Mouse (Mus musculus): ENCODE data around the gene Vmn1r86.
"Not testable (repeated sequence)": the region's sequence is repeated elsewhere in the genome, so short reads cannot be mapped to it uniquely, and the experiment has no call there.

Vmn1r86 gene

GRCm38 (mm10) chr7:13119817-13120216 lies at the start of gene Vmn1r86:
TSS of gene Vmn1r86 (minus strand) at chr7:13119917.
- no peak for DNase-seq

GRCm38 (mm10) chr7:13159268-13159667 lies 39.6 kb upstream of the Vmn1r86 start, which contains the start of gene Vmn1r88:
TSS of gene Vmn1r88 (plus strand) at chr7:13159568.
- no peak for DNase-seq

- no peak for DNase-seq
These were observed 20.3 kb upstream of the Vmn1r86 start, which contains the start of gene Vmn1r87 for GRCm38 (mm10) chr7:13140057-13140456. TSS of gene Vmn1r87 (minus strand) at chr7:13140157.

- DNase-seq, result no peak
These were observed 17.6 kb upstream of the Vmn1r86 start for GRCm38 (mm10) chr7:13137340-13137739.

- DNase-seq, result no peak
These were observed 12.1 kb upstream of the Vmn1r86 start for GRCm38 (mm10) chr7:13131856-13132255.

- DNase-seq, result peak; percentile 6
These were observed 3.9 kb upstream of the Vmn1r86 start for GRCm38 (mm10) chr7:13123554-13124153.

GRCm38 (mm10) chr7:13095073-13095472 lies 24.6 kb downstream of the Vmn1r86 start, which contains the start of gene Vmn1r85:
TSS of gene Vmn1r85 (minus strand) at chr7:13095173.
- no peak for DNase-seq

- DNase-seq, result no peak
These were observed 47.4 kb downstream of the Vmn1r86 start for GRCm38 (mm10) chr7:13072293-13072692.

GRCm38 (mm10) chr7:13063399-13063798 lies 56.3 kb downstream of the Vmn1r86 start:
- not testable (repeated sequence) for DNase-seq

- no peak for DNase-seq
These were observed 60.2 kb downstream of the Vmn1r86 start for GRCm38 (mm10) chr7:13059536-13059935.

GRCm38 (mm10) chr7:13056913-13057700 lies 62.6 kb downstream of the Vmn1r86 start:
- DNase-seq, result peak; percentile 26

- DNase-seq, result peak; percentile 95
These were observed 65.3 kb downstream of the Vmn1r86 start, which contains the start of gene Mzf1 for GRCm38 (mm10) chr7:13054287-13055010. TSS of gene Mzf1 (minus strand) at chr7:13054764.

- no peak for DNase-seq
These were observed 65.8 kb downstream of the Vmn1r86 start for GRCm38 (mm10) chr7:13053961-13054286.

GRCm38 (mm10) chr7:13053501-13053900 lies 66.2 kb downstream of the Vmn1r86 start:
- no peak for DNase-seq

GRCm38 (mm10) chr7:13053001-13053400 lies 66.7 kb downstream of the Vmn1r86 start:
- no peak for DNase-seq
